Mouse (Mus musculus): ENCODE results near the gene Myo3b.

DNA sequence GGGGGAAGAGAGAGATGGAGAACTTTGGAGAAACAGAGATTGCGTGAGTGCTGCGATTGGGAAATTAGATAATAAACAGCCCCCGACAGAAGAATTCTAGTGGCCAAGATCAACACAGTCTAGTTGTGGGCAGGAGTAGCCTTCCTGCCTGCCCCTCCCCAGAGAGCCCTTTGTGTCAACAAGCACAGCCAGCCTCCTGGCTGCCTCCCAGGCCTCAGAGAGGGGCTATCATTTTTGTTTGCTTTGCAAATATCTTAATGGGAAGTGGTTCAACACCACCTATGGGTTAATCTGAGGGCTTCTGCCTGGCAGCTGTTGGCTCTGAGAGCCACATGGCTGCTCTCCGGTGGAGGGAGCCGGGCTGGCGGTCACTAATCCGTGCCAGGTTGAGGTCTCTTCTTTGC lies 298.3 kb downstream of the Myo3b start:
- no peak for TF ChIP-seq POLR2A (IDR thresholded peaks at IDR 0.05; ENCODE audit: insufficient read depth, low read depth, low read length)
- no peak for TF ChIP-seq CTCF (IDR thresholded peaks at IDR 0.05)
- no peak for TF ChIP-seq EP300 (IDR thresholded peaks at IDR 0.05; ENCODE audit: insufficient read depth, low read depth, low read length)

All from heart, adult 2 months (tissue).